Mouse (Mus musculus): ENCODE measurements around the gene Arf1.

Arf1 gene

GRCm38 (mm10) chr11:59187706-59188105, 40.4 kb downstream of the Arf1 start:
- no peak for DNase-seq

DNA sequence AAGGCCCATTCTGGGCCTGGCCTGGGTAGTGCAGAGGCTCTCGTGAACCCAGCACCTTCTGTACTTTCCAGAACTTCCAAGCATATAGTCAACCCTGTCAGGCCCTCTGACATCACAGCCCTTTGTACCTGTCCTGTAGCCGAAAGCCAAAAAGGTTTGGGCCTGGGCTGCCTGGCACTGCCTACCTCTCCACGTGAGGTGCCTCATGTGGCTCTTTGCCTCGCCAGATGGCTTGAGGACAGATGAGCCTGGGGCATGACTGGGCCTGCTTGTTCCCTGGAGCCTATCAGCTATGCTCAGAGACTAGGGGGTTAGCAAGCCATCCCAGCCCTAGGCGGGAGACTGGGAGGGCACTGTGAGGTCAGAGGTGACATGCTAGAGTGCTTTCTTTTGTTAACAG, 42.6 kb downstream of the Arf1 start:
- DNase-seq, result no peak

DNA sequence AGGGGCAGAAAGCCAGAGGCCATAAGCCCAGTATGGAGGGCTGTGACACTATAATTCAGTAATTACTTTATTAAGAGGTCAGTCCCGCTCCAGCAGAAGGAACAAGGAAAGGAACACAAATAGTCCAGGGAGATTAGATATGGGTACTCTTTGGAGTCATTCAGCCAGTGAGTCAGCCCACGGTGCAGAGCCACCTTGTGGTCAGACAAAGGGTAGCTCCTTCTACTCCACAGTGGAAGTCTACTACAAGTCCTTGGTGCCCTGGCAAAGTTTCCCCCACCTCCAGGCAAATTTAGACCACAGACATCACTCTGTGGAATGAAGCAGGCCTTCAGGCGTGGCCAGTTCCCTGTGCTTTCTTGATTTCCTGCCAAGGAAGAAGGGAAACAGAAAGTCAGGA, 44.2 kb downstream of the Arf1 start:
- DNase-seq, result peak; percentile 70

DNA sequence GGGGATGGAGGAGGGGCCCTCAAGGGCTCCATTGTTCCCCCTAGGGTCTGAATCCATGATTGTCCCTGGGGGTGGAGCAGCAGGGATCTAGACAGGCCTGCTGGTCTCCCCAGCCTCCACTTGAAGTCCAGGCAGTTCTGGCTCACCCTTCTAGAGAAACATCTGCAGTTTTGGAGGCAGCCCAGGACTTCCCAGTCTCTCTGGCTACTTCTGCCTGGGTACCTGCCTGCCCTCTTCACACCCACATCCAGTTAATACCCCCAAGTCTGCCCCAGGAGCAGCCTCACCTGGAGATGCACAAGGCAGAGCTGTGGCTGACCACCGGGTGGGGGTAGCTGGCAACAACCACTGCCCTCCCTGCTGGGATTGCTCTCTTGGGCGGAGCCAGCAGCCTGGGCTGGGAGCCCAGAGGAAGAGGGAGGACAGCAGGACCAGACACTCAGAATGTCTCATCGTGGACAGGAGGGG, 45.2 kb downstream of the Arf1 start, which contains the start of gene Gjc2:
Gjc2 (minus strand) TSS at position 350 of the 468 bp plus-strand sequence.
- DNase-seq, result peak; percentile 53

DNA sequence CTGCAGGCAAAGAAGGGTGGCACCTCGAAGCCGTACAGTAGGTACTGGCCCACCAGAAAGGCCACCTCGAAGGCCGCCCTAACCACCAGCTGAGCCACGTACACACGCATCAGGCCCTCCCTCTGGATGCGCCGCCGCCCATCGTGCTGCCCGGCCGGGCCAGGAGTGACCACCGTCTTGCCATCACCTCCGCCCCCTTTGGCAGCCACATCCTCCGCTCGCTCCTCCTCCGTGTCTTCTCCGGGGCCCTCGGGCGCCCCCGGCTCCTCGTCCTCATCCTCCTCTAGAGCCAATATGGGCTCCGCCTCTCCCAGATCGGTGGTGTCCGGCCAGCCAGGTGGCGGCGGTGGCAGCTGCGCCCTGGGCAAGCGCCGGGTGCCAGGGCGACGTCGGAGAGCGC, 51.1 kb downstream of the Arf1 start:
- no peak for DNase-seq

DNA sequence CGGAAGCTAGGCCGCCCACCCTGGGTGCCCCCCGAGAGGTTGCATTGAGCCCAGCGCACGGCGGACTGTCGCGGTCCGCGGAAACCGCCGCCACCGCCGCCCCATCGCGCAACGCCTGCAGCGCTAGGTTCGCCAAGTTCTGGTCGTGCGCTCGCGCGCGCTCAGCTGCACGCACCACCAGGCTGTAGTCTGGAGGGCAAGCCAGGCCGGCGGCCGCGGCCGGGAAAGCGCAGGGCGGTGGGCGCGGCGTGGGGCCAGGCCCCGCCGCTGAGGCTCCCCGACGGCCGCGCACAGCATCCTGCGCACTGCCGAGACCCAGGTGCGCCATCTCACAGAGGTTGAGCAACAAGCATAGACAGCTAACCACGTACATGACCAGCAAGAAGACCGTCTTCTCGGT, 51.6 kb downstream of the Arf1 start:
- no peak for DNase-seq

DNA sequence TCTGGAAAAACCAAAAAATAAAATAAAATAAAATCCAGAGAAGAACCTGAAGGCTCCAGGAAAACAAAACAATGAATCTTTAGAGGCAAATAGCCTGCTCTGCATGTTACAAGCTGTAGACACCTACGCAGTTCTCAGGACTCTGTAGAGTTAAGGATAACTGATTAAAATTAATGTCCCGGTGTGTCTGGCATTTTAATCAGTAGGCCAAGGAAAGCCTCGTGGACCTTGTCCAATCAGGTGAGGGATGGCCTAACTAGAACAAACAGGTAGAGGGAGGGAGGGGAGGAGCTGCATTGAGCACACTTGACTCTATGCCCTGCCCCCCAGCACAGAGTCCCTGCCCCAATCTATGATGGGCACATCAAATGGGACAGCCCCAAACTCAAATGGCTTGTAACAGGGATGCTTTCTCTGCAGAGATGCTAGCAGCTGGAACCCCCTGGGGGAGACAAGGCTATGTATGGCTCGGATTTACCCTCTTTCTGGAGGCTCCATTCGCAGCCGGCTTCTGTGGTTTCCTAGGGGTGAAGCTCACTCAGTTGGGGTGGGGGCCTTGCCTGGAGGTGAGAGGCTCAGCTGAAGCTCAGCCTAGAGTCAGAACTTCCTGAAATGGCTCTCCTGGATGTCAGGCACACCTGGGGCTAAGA, 53.8 kb downstream of the Arf1 start:
- no peak for DNase-seq

DNA sequence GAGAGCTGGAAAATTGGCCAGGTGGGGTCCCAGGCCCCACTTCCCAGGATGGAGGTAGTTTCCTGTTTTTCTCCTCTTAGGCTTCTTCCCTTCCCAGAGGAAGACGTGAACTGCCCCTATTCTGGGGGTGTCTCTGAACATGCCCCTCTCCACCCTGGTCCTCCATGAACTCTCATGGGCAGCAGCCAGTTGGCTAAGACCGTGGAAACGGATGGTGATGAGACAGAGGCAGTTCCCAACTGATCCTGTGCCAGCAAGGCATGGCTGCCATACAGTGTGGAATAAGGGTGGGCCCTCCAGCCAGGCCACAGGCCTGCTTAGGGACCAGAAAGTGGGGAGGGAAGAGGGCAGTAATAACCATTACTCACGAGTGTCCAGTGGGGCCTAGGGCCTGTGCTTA, 57.5 kb downstream of the Arf1 start:
- no peak for DNase-seq

DNA sequence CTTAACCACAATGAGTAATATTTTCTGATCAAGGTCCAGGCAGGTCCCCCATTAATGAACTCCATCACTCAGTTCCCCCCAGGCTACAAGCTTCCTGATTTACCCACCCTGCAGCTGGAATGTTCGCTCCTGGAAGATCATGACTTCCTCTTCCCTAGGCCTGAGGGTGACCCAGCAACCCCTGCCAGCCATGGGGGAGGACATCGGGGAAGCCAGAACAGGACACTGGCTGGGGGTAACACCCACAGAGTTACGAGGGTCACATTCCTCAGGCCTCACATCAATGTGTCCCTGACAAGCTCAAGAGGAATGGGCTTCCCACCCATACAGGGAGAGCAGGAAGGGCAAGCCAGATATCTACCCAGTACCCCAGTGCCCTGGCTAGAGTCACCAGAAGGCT, 58.3 kb downstream of the Arf1 start:
- DNase-seq, result no peak

DNA sequence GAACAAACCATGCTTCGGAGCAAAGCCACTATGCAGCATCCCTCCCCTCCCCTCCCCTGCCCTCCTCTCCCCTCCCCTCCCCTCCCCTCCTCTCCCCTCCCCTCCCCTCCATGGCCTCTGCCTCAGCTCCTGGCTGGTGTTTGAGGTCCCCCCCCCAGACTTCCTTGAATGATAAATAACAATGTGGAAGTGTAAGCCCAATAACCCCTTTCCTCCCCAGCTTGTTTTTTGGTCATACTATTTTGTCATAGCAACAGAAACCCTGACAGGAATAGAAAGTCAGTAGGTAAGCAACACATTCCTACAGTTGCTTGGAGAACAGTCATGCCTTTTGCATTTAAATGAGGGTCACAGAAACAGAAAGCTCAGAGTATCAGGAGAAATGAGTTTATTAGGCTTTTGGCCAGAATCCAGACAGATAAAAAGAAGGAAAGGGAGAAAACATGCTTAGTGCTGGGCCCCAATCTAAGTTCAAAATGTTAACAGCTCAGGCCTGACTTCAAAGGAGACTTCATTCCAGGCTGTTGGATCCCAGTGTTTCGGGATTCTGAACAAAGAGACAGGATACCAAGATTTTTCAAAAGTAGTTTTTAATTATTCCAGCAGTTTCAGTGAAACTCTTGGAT, 62.3 kb downstream of the Arf1 start:
- DNase-seq, result no peak

DNA sequence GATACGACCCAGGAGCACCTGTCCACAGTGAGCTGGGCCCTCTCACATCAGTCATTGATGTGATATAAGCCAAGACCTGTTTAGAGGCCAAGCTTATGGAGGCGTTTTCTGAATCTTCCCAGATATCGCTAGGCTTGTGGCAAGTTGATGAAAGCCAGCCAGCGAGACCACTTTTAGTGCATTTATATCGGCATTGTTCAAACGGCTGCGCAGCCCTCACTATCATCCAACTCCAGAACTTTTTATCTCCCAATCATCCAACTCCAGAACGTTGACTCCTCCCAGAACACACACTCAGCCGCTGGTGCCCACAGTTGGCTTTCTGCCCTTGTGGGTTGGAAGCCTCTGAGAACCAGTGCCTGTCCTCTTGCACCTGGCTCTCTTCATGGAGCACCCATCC, 63.7 kb downstream of the Arf1 start:
- no peak for DNase-seq

GRCm38 (mm10) chr11:59163255-59164236, 64.5 kb downstream of the Arf1 start, which contains the start of gene Iba57:
Gene Iba57, minus strand, starts transcription at chr11:59163739.
- peak; percentile 97 for DNase-seq

- DNase-seq, result no peak
Observed at GRCm38 (mm10) chr11:59162443-59163254, 65.4 kb downstream of the Arf1 start.
